In the genomic region with DNA sequence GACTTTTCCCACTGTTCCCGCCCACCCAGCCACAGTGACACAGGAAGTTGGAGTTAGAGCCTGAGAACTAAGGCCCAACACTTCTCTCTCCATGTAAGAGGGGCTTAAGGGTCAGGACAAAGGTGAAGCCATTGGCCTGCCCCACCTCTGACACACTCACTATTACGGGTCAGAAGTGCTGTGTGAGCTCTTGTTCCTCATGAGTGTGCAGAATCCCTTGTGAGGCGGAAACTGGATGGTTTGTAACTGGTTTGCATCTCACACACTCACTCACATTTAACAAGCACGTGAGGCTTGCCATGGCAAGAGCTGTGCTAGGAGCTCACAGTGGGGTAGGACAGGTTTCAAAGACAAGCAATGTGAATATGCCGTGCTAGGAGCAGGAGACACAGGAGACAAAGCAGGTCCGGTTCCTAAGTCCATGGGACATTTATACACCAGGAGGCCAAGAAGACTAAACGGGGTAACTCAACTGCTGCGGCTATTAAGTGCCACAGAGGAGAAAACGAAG, we compare ENCODE assay signal across 11 mouse cellular contexts. TPM values are rescaled to one million over a fixed set of nuclear protein-coding genes. Genes with fewer than 3 reads are reported as not detected.
DNase-seq lines count a peak whose midpoint lies in the region; ATAC-seq and TF ChIP-seq lines count a peak whose summit lies in the region.
"Had no signal": no experiment of that assay in that cellular context is flagged by ENCODE, and none has a peak within 500 bp of the region (broad histone marks: within the 10 kb centered on the region; RNA-seq: fewer than 3 reads in every experiment).

No protein-coding gene starts in this region.

- 53% methylated on average over 9 of the region's 9 CpGs for WGBS in kidney, adult 2 months
- 59% methylated on average over 9 of the region's 9 CpGs for WGBS in embryonic facial prominence, embryonic 12.5 days
- 41% methylated on average over 9 of the region's 9 CpGs for WGBS in limb, embryonic 11.5 days

- peak; percentile 65 for DNase-seq in kidney, adult 2 months
- DNase-seq in kidney, postnatal 14 days = no peak
- DNase-seq in brain, adult 2 months (ENCODE audit: low read depth, low spot score) = peak; percentile 31
- no peak for DNase-seq in limb, embryonic 11.5 days (ENCODE audit: low spot score)
- DNase-seq in cerebellum, postnatal 14 days = no peak
- DNase-seq in left cerebral cortex, adult 18-20 months (ENCODE audit: low spot score in 2 of 2) = no peak
- DNase-seq: adrenal gland, postnatal 36 days; cerebellum, postnatal 36 days had no signal

- H3K27me3 ChIP-seq in kidney, adult 2 months (replicated peaks; ENCODE audit: control insufficient read depth, insufficient read depth, low read length) = no peaks in the 10 kb centered on the region
- H3K27me3 ChIP-seq in embryonic facial prominence, embryonic 12.5 days = no peaks in the 10 kb centered on the region
- no peaks in the 10 kb centered on the region for H3K27me3 ChIP-seq in limb, embryonic 11.5 days (ENCODE audit: control insufficient read depth, insufficient read depth, low read length)
- H3K27me3 ChIP-seq: neural tube, embryonic 15.5 days had no signal

- peaks cover 50% of the 10 kb centered on the region for H3K4me1 ChIP-seq in kidney, adult 2 months (ENCODE audit: control insufficient read depth, insufficient read depth, low read length)
- H3K4me1 ChIP-seq in embryonic facial prominence, embryonic 12.5 days = peaks cover 63% of the 10 kb centered on the region
- H3K4me1 ChIP-seq in limb, embryonic 11.5 days (ENCODE audit: control insufficient read depth, insufficient read depth, low read length) = peaks cover 78% of the 10 kb centered on the region

- TF ChIP-seq CTCF in kidney, adult 2 months (conservative IDR thresholded peaks at IDR 0.05; ENCODE audit: insufficient read depth, insufficient read length, low read depth, low read length) = no peak

- H3K4me2 ChIP-seq in embryonic facial prominence, embryonic 12.5 days (replicated peaks) = no peak overlapping the region
- no peak overlapping the region for H3K4me2 ChIP-seq in limb, embryonic 11.5 days (ENCODE audit: low read depth, severe bottlenecking)
- H3K4me2 ChIP-seq: neural tube, embryonic 15.5 days had no signal

- H3K4me3 ChIP-seq in kidney, adult 2 months (ENCODE audit: insufficient read depth, low read depth, low read length) = no peak overlapping the region
- no peak overlapping the region for H3K4me3 ChIP-seq in embryonic facial prominence, embryonic 12.5 days
- H3K4me3 ChIP-seq in limb, embryonic 11.5 days (ENCODE audit: low read depth, low read length) = no peak overlapping the region
- H3K4me3 ChIP-seq: neural tube, embryonic 15.5 days had no signal

- peak overlapping the region; percentile 79 for H3K27ac ChIP-seq in kidney, adult 2 months (ENCODE audit: insufficient read depth, low read depth, low read length)
- H3K27ac ChIP-seq in embryonic facial prominence, embryonic 12.5 days = peak overlapping the region; percentile 84
- peak overlapping the region; percentile 97; the same call in 1 of the 2 replicates for H3K27ac ChIP-seq in limb, embryonic 11.5 days (replicated peaks; ENCODE audit: low read depth, low read length)
- H3K27ac ChIP-seq: macrophage; neural tube, embryonic 15.5 days had no signal

- no peak overlapping the region for H3K9ac ChIP-seq in embryonic facial prominence, embryonic 12.5 days
- H3K9ac ChIP-seq in limb, embryonic 11.5 days (ENCODE audit: low read length) = no peak overlapping the region
- H3K9ac ChIP-seq: neural tube, embryonic 15.5 days had no signal

- no peaks in the 10 kb centered on the region for H3K9me3 ChIP-seq in embryonic facial prominence, embryonic 12.5 days
- H3K9me3 ChIP-seq in limb, embryonic 11.5 days (ENCODE audit: control insufficient read depth, low read length) = no peaks in the 10 kb centered on the region
- H3K9me3 ChIP-seq: neural tube, embryonic 15.5 days had no signal

- no peaks in the 10 kb centered on the region for H3K36me3 ChIP-seq in kidney, adult 2 months (ENCODE audit: control insufficient read depth, insufficient read depth, low read length)
- peaks cover 9% of the 10 kb centered on the region for H3K36me3 ChIP-seq in embryonic facial prominence, embryonic 12.5 days
- peaks cover 5% of the 10 kb centered on the region; the same call in 1 of the 2 replicates for H3K36me3 ChIP-seq in limb, embryonic 11.5 days (ENCODE audit: control insufficient read depth, insufficient read depth, low read length)

- no peak for TF ChIP-seq POLR2A in kidney, adult 2 months (IDR thresholded peaks at IDR 0.05; ENCODE audit: low read depth, low read length)

- ATAC-seq in embryonic facial prominence, embryonic 12.5 days (ENCODE audit: insufficient number of reproducible peaks, insufficient read depth, low FRiP score, low TSS enrichment) = no peak
- ATAC-seq in limb, embryonic 11.5 days (ENCODE audit: insufficient number of reproducible peaks, low FRiP score, low TSS enrichment, low read depth) = no peak

RNA-seq across cellular contexts. Expression of a gene that starts 16.8 kb away (rescaled TPM):
- polyA plus RNA-seq in kidney, adult 2 months (2012; rRNA removed) = 57.8 and 72.9 TPM in 2 replicates
- polyA plus RNA-seq in embryonic facial prominence, embryonic 12.5 days (2016; fragmentation: Nextera tagmentation; extraction: Ambion mirVana) = 57.1 and 59.8 TPM in 2 replicates
- polyA plus RNA-seq in limb, embryonic 11.5 days (2014; fragmentation: Nextera tagmentation; extraction: Ambion mirVana) = 56.5 and 59.1 TPM in 2 replicates
- 10 to 100 TPM; 61.5 to 64.2 TPM for total RNA-seq in left cerebral cortex, adult 18-20 months (2021)

RNA-seq across cellular contexts. Expression of a gene that starts 16.9 kb away (rescaled TPM):
- polyA plus RNA-seq in kidney, adult 2 months (2012; rRNA removed) = 34.6 and 42.3 TPM in 2 replicates
- 23.4 and 24.1 TPM in 2 replicates for polyA plus RNA-seq in embryonic facial prominence, embryonic 12.5 days (2016; fragmentation: Nextera tagmentation; extraction: Ambion mirVana)
- polyA plus RNA-seq in limb, embryonic 11.5 days (2014; fragmentation: Nextera tagmentation; extraction: Ambion mirVana) = 20.2 and 22.3 TPM in 2 replicates
- 10 to 100 TPM; 11.5 to 11.6 TPM for total RNA-seq in left cerebral cortex, adult 18-20 months (2021)

RNA-seq across cellular contexts. Expression of a gene that starts 23.0 kb away (rescaled TPM):
- polyA plus RNA-seq in kidney, adult 2 months (2012; rRNA removed) = 43.1 and 54.5 TPM in 2 replicates
- polyA plus RNA-seq in embryonic facial prominence, embryonic 12.5 days (2016; fragmentation: Nextera tagmentation; extraction: Ambion mirVana) = 18.2 and 23.1 TPM in 2 replicates
- polyA plus RNA-seq in limb, embryonic 11.5 days (2014; fragmentation: Nextera tagmentation; extraction: Ambion mirVana) = 13.1 and 15.7 TPM in 2 replicates
- total RNA-seq in left cerebral cortex, adult 18-20 months (2021) = 10 to 100 TPM; 78.4 to 85.4 TPM

RNA-seq across cellular contexts. Expression of a gene that starts 31.8 kb away (rescaled TPM):
- 27.3 and 41.8 TPM in 2 replicates for polyA plus RNA-seq in kidney, adult 2 months (2012; rRNA removed)
- polyA plus RNA-seq in embryonic facial prominence, embryonic 12.5 days (2016; fragmentation: Nextera tagmentation; extraction: Ambion mirVana) = 96.4 and 104 TPM in 2 replicates
- 107 and 115 TPM in 2 replicates for polyA plus RNA-seq in limb, embryonic 11.5 days (2014; fragmentation: Nextera tagmentation; extraction: Ambion mirVana)
- 10 to 100 TPM; 72.1 to 86.6 TPM for total RNA-seq in left cerebral cortex, adult 18-20 months (2021)

Comparison
In these comparisons a context has a peak if more than half of its experiments do, and no peak if none do; other contexts are left out.
1. DNase-seq: peak in kidney, adult 2 months (single experiment) and brain, adult 2 months (single experiment); none in kidney, postnatal 14 days (single experiment), limb, embryonic 11.5 days (single experiment), cerebellum, postnatal 14 days (0 of 2) and left cerebral cortex, adult 18-20 months (0 of 2).
2. Peak in every context shown above with its lines, with median percentiles within 50 percentile points of each other: H3K27ac ChIP-seq.